Mouse (Mus musculus) intestine, postnatal 0 days (tissue): ENCODE results near the gene Psph. TPM values are rescaled to one million over a fixed set of nuclear protein-coding genes. Genes with fewer than 3 reads are reported as not detected.

Experiments used
- ATAC-seq: fragments of 200-750 bp; cut with Nextera tagmentation; 2 replicates; pipeline ENCODE4 v1.8.0; 2017; ENCODE audit warnings: mild to moderate bottlenecking, moderate TSS enrichment, moderate library complexity
- H3K27ac ChIP-seq: fragments of 300-500 bp; sonication (generic); 2 replicates; pipeline ENCODE4 v1.5.1; 2014; ENCODE audit warnings: mild to moderate bottlenecking, low read depth, low read length, moderate library complexity
- H3K27me3 ChIP-seq: fragments of 300-500 bp; sonication (generic); replicated peaks from 2 replicates; pipeline ENCODE4 v1.6.1; 2014; ENCODE audit warnings: low read length, mixed read lengths; ENCODE audit not compliant: control insufficient read depth, insufficient read depth
- H3K36me3 ChIP-seq: fragments of 300-500 bp; sonication (generic); 2 replicates; pipeline ENCODE4 v1.6.1; 2014; ENCODE audit warnings: mild to moderate bottlenecking, moderate library complexity; ENCODE audit not compliant: control insufficient read depth, insufficient read depth
- H3K4me1 ChIP-seq: fragments of 300-500 bp; sonication (generic); replicated peaks from 2 replicates; pipeline ENCODE4 v1.6.1; 2014; ENCODE audit warnings: antibody characterized with exemption, low read length, mixed read lengths; ENCODE audit not compliant: control insufficient read depth, insufficient read depth
- H3K4me2 ChIP-seq: fragments of 300-500 bp; sonication (generic); replicated peaks from 2 replicates; pipeline ENCODE4 v1.6.1; 2014; ENCODE audit warnings: low read depth, mild to moderate bottlenecking, moderate library complexity
- H3K4me3 ChIP-seq: fragments of 300-500 bp; sonication (generic); 2 replicates; pipeline ENCODE4 v1.5.1; 2014; ENCODE audit warnings: low read depth, low read length
- H3K9ac ChIP-seq: fragments of 300-500 bp; sonication (generic); 2 replicates; pipeline ENCODE4 v1.6.1; 2014; ENCODE audit warnings: mild to moderate bottlenecking, low read depth, low read length
- H3K9me3 ChIP-seq: fragments of 300-500 bp; sonication (generic); 2 replicates; pipeline ENCODE4 v1.6.1; 2016; ENCODE audit warnings: mixed run types; ENCODE audit not compliant: control insufficient read depth
- CTCF ChIP-seq: sonication (generic); IDR thresholded peaks from 2 replicates; pipeline ENCODE4 v1.5.1; 2016; ENCODE audit warnings: low read depth, mild to moderate bottlenecking, control low read depth, antibody characterized with exemption, moderate library complexity
- WGBS: fragments of 180-500 bp; shearing (Covaris S2); extraction: QIAGEN DNeasy Blood & Tissue Kit; methylation state at CpG from one replicate; pipeline ENCODE4 v1.1.7; 2014; 5-methylcytosine and 5-hydroxymethylcytosine counted together
- polyA plus RNA-seq: library from polyadenylated mRNA; unstranded; fragments of >200 nt; fragmentation: Nextera tagmentation; extraction: Ambion mirVana; gene quantifications from 2 replicates; pipeline ENCODE4 v1.2.1, GENCODE M21; 2015

Psph gene
- polyA plus RNA-seq, 1 experiment from 2014 or later, result 22.2 TPM

- H3K36me3 ChIP-seq, result peaks cover 11% of the 10 kb centered on the region; the same call in 1 of the 2 replicates
- H3K4me2 ChIP-seq, result no peak overlapping the region
- TF ChIP-seq CTCF, result peak; percentile 77
- no peaks in the 10 kb centered on the region for H3K27me3 ChIP-seq
- WGBS, result 95% methylated on average over 1 of the region's 1 CpGs
- H3K4me1 ChIP-seq, result no peaks in the 10 kb centered on the region
- H3K9ac ChIP-seq, result no peak overlapping the region
- ATAC-seq, result 0 out of 2 replicates have a peak, but pooled peaks have one; percentile 37
- H3K9me3 ChIP-seq, result no peaks in the 10 kb centered on the region
- H3K4me3 ChIP-seq, result no peak overlapping the region
- no peak overlapping the region for H3K27ac ChIP-seq
Measured at GRCm38 (mm10) chr5:129740976-129741375, 46.3 kb downstream of the Psph start.

- Histone ChIP-seq H3K27ac (no peak overlapping the region), H3K27me3 (no peaks in the 10 kb centered on the region), H3K4me1 (peaks cover 17% of the 10 kb centered on the region), H3K36me3 (no peaks in the 10 kb centered on the region), H3K4me2 (no peak overlapping the region), H3K4me3 (no peak overlapping the region), H3K9ac (no peak overlapping the region), H3K9me3 (no peaks in the 10 kb centered on the region)
- ATAC-seq, result no peak
- 56% methylated on average over 5 of the region's 5 CpGs for WGBS
- no peak for TF ChIP-seq CTCF
Measured at GRCm38 (mm10) chr5:129731021-129731420, 56.2 kb downstream of the Psph start.

- Histone ChIP-seq H3K4me3 (no peak overlapping the region), H3K27ac (peak overlapping the region; percentile 66), H3K4me2 (peak overlapping the region; percentile 52), H3K4me1 (peaks cover 17% of the 10 kb centered on the region), H3K9me3 (no peaks in the 10 kb centered on the region), H3K36me3 (no peaks in the 10 kb centered on the region), H3K27me3 (no peaks in the 10 kb centered on the region), H3K9ac (0 out of 2 replicates have a peak overlapping the region, but pooled peaks have one; percentile 31)
- peak; percentile 69 for ATAC-seq
- TF ChIP-seq CTCF, result no peak
- WGBS, result 40% methylated on average over 11 of the region's 11 CpGs
Measured at GRCm38 (mm10) chr5:129730344-129730743, 56.9 kb downstream of the Psph start.

- H3K36me3 ChIP-seq, result no peaks in the 10 kb centered on the region
- H3K4me3 ChIP-seq, result no peak overlapping the region
- H3K9me3 ChIP-seq, result no peaks in the 10 kb centered on the region
- H3K9ac ChIP-seq, result 0 out of 2 replicates have a peak overlapping the region, but pooled peaks have one; percentile 31
- ATAC-seq, result no peak
- H3K4me1 ChIP-seq, result peaks cover 19% of the 10 kb centered on the region
- TF ChIP-seq CTCF, result no peak
- peak overlapping the region; percentile 37; the same call in 1 of the 2 replicates for H3K4me2 ChIP-seq
- H3K27me3 ChIP-seq, result no peaks in the 10 kb centered on the region
- H3K27ac ChIP-seq, result peak overlapping the region; percentile 50
- 24% methylated on average over 11 of the region's 11 CpGs for WGBS
Measured at GRCm38 (mm10) chr5:129729286-129729685, 58.0 kb downstream of the Psph start.

- Histone ChIP-seq H3K27ac (no peak overlapping the region), H3K4me3 (no peak overlapping the region), H3K36me3 (no peaks in the 10 kb centered on the region), H3K27me3 (no peaks in the 10 kb centered on the region), H3K9ac (no peak overlapping the region), H3K4me1 (peaks cover 23% of the 10 kb centered on the region), H3K4me2 (no peak overlapping the region), H3K9me3 (no peaks in the 10 kb centered on the region)
- no peak for ATAC-seq
- 86% methylated on average over 3 of the region's 3 CpGs for WGBS
- no peak for TF ChIP-seq CTCF
Measured at GRCm38 (mm10) chr5:129726784-129727183, 60.5 kb downstream of the Psph start.

GRCm38 (mm10) chr5:129725774-129726392 lies 61.4 kb downstream of the Psph start:
- no peak for TF ChIP-seq CTCF
- Histone ChIP-seq H3K4me2 (peak overlapping the region; percentile 65), H3K4me3 (peak overlapping the region; percentile 66), H3K4me1 (peaks cover 19% of the 10 kb centered on the region), H3K36me3 (no peaks in the 10 kb centered on the region), H3K27me3 (no peaks in the 10 kb centered on the region), H3K9me3 (no peaks in the 10 kb centered on the region), H3K27ac (peak overlapping the region; percentile 99), H3K9ac (peak overlapping the region; percentile 95)
- ATAC-seq, result no peak
- WGBS, result 10% methylated on average over 7 of the region's 7 CpGs
